Comparison of ENCODE assay signal across 17 mouse cellular contexts in the genomic region with DNA sequence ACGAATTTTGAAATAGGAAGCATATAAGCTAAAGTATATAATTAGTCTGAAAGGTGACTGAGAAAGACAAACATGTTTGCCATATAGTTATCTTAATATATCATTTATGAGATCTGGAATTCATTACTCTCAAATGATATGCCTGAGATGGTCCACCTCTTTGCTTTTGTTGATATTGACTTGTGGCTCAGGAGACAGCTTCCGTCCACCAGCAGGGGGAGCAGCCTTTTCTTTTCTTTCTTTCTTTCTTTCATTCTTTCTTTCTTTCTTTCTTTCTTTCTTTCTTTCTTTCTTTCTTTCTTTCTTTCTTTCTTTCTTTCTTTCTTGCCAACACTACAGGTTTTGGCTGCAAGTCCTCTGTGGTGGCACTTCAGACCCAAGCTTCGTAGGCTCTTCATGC. TPM values are rescaled to one million over a fixed set of nuclear protein-coding genes. Genes with fewer than 3 reads are reported as not detected.
DNase-seq lines count a peak whose midpoint lies in the region; ATAC-seq and TF ChIP-seq lines count a peak whose summit lies in the region.
"Had no signal": no experiment of that assay in that cellular context is flagged by ENCODE, and none has a peak within 500 bp of the region (broad histone marks: within the 10 kb centered on the region; RNA-seq: fewer than 3 reads in every experiment).

No protein-coding gene starts in this region.

- TF ChIP-seq CTCF in intestine, postnatal 0 days (IDR thresholded peaks at IDR 0.05; ENCODE audit: low read depth): peak; percentile 57
- peak; percentile 55 for TF ChIP-seq CTCF in lung, postnatal 0 days (IDR thresholded peaks at IDR 0.05)
- TF ChIP-seq CTCF in bone marrow macrophage, adult 2 months (IDR thresholded peaks at IDR 0.05; ENCODE audit: low read depth, low read length): peak; percentile 34; the same call in 1 of the 2 replicates
- TF ChIP-seq CTCF in stomach, postnatal 0 days (IDR thresholded peaks at IDR 0.05; ENCODE audit: low read depth): peak; percentile 61

- H3K4me3 ChIP-seq in intestine, postnatal 0 days (ENCODE audit: low read depth, low read length): no peak overlapping the region
- H3K4me3 ChIP-seq in intestine, embryonic 16.5 days (ENCODE audit: low read length): no peak overlapping the region
- H3K4me3 ChIP-seq in lung, postnatal 0 days (ENCODE audit: low read depth, low read length): no peak overlapping the region
- H3K4me3 ChIP-seq in bone marrow macrophage, adult 2 months (ENCODE audit: insufficient read depth, low read length): no peak overlapping the region
- no peak overlapping the region for H3K4me3 ChIP-seq in stomach, postnatal 0 days (ENCODE audit: low read depth, low read length)
- H3K4me3 ChIP-seq: embryonic facial prominence, embryonic 13.5 days; forebrain, embryonic 13.5 days; heart, embryonic 10.5 days; neural tube, embryonic 12.5 days had no signal

- H3K4me2 ChIP-seq in intestine, postnatal 0 days (replicated peaks; ENCODE audit: low read depth): no peak overlapping the region
- H3K4me2 ChIP-seq in intestine, embryonic 16.5 days (ENCODE audit: low read depth, low read length): no peak overlapping the region
- H3K4me2 ChIP-seq in lung, postnatal 0 days (replicated peaks; ENCODE audit: low read depth, low read length): no peak overlapping the region
- H3K4me2 ChIP-seq in stomach, postnatal 0 days (replicated peaks; ENCODE audit: low read depth): no peak overlapping the region
- H3K4me2 ChIP-seq: embryonic facial prominence, embryonic 13.5 days; forebrain, embryonic 13.5 days; neural tube, embryonic 12.5 days had no signal

- DNase-seq in lung, postnatal 0 days (ENCODE audit: low spot score): no peak
- DNase-seq in lung, postnatal 25 days (ENCODE audit: low spot score): no peak
- DNase-seq in stomach, postnatal 0 days (ENCODE audit: low spot score): no peak
- no peak for DNase-seq in heart, adult 8-10 months (ENCODE audit: low spot score)
- DNase-seq: cerebellum, adult 18-20 months; kidney, postnatal 10 days; left cerebral cortex, postnatal 4 days; right cerebral cortex, postnatal 4 days; thymus, adult 18-20 months had no signal

- 96% methylated on average over 3 of the region's 3 CpGs for WGBS in intestine, postnatal 0 days
- WGBS in intestine, embryonic 16.5 days: 87% methylated on average over 3 of the region's 3 CpGs
- 87% methylated on average over 3 of the region's 3 CpGs for WGBS in lung, postnatal 0 days
- WGBS in stomach, postnatal 0 days: 86% methylated on average over 3 of the region's 3 CpGs

- no peak for TF ChIP-seq POLR2A in bone marrow macrophage, adult 2 months (IDR thresholded peaks at IDR 0.05; ENCODE audit: borderline replicate concordance, low read depth, low read length)

- ATAC-seq in intestine, postnatal 0 days: no peak
- ATAC-seq in intestine, embryonic 16.5 days: no peak
- ATAC-seq in lung, postnatal 0 days: no peak
- no peak for ATAC-seq in stomach, postnatal 0 days (ENCODE audit: low FRiP score, low TSS enrichment)
- ATAC-seq: forebrain, embryonic 13.5 days; midbrain, embryonic 16.5 days had no signal

- no peak for TF ChIP-seq EP300 in lung, postnatal 0 days (IDR thresholded peaks at IDR 0.05)
- no peak for TF ChIP-seq EP300 in stomach, postnatal 0 days (optimal IDR thresholded peaks at IDR 0.05)

- no peak overlapping the region for H3K27ac ChIP-seq in intestine, postnatal 0 days (ENCODE audit: low read depth, low read length)
- H3K27ac ChIP-seq in intestine, embryonic 16.5 days (ENCODE audit: low read length): no peak overlapping the region
- no peak overlapping the region for H3K27ac ChIP-seq in lung, postnatal 0 days (ENCODE audit: low read length)
- H3K27ac ChIP-seq in bone marrow macrophage, adult 2 months (ENCODE audit: insufficient read depth, low read depth, low read length): no peak overlapping the region
- H3K27ac ChIP-seq in stomach, postnatal 0 days (replicated peaks): no peak overlapping the region
- H3K27ac ChIP-seq: embryonic facial prominence, embryonic 13.5 days; forebrain, embryonic 13.5 days; heart, embryonic 10.5 days; neural tube, embryonic 12.5 days had no signal

- no peaks in the 10 kb centered on the region for H3K4me1 ChIP-seq in intestine, postnatal 0 days (replicated peaks; ENCODE audit: control insufficient read depth, insufficient read depth, low read length)
- no peaks in the 10 kb centered on the region for H3K4me1 ChIP-seq in intestine, embryonic 16.5 days (ENCODE audit: control insufficient read depth, insufficient read depth, low read length)
- no peaks in the 10 kb centered on the region for H3K4me1 ChIP-seq in lung, postnatal 0 days (ENCODE audit: insufficient read depth, low read depth, low read length)
- peaks cover 10% of the 10 kb centered on the region for H3K4me1 ChIP-seq in bone marrow macrophage, adult 2 months (ENCODE audit: control insufficient read depth, insufficient read depth, low read length)
- no peaks in the 10 kb centered on the region for H3K4me1 ChIP-seq in stomach, postnatal 0 days (replicated peaks; ENCODE audit: control insufficient read depth, insufficient read depth)
- H3K4me1 ChIP-seq: embryonic facial prominence, embryonic 13.5 days; forebrain, embryonic 13.5 days; heart, embryonic 10.5 days; neural tube, embryonic 12.5 days had no signal

- no peak overlapping the region for H3K9ac ChIP-seq in intestine, postnatal 0 days (ENCODE audit: low read depth, low read length)
- no peak overlapping the region for H3K9ac ChIP-seq in intestine, embryonic 16.5 days (ENCODE audit: low read depth, low read length)
- no peak overlapping the region for H3K9ac ChIP-seq in lung, postnatal 0 days (replicated peaks; ENCODE audit: low read depth)
- H3K9ac ChIP-seq in stomach, postnatal 0 days (ENCODE audit: low read length): no peak overlapping the region
- H3K9ac ChIP-seq: embryonic facial prominence, embryonic 13.5 days; forebrain, embryonic 13.5 days; neural tube, embryonic 12.5 days had no signal

- no peaks in the 10 kb centered on the region for H3K27me3 ChIP-seq in intestine, postnatal 0 days (replicated peaks; ENCODE audit: control insufficient read depth, insufficient read depth, low read length)
- no peaks in the 10 kb centered on the region for H3K27me3 ChIP-seq in intestine, embryonic 16.5 days (replicated peaks; ENCODE audit: control insufficient read depth, insufficient read depth, low read length)
- H3K27me3 ChIP-seq in lung, postnatal 0 days (replicated peaks; ENCODE audit: insufficient read depth, low read length): no peaks in the 10 kb centered on the region
- H3K27me3 ChIP-seq in stomach, postnatal 0 days (ENCODE audit: control insufficient read depth, insufficient read depth, low read length): no peaks in the 10 kb centered on the region
- H3K27me3 ChIP-seq: embryonic facial prominence, embryonic 13.5 days; forebrain, embryonic 13.5 days; neural tube, embryonic 12.5 days had no signal

- no peaks in the 10 kb centered on the region for H3K9me3 ChIP-seq in intestine, postnatal 0 days (ENCODE audit: control insufficient read depth)
- no peaks in the 10 kb centered on the region for H3K9me3 ChIP-seq in intestine, embryonic 16.5 days (ENCODE audit: control insufficient read depth, low read length)
- no peaks in the 10 kb centered on the region for H3K9me3 ChIP-seq in lung, postnatal 0 days (ENCODE audit: low read length)
- no peaks in the 10 kb centered on the region for H3K9me3 ChIP-seq in stomach, postnatal 0 days (ENCODE audit: control insufficient read depth, low read length)
- H3K9me3 ChIP-seq: embryonic facial prominence, embryonic 13.5 days; forebrain, embryonic 13.5 days; heart, embryonic 10.5 days; neural tube, embryonic 12.5 days had no signal

- no peaks in the 10 kb centered on the region for H3K36me3 ChIP-seq in intestine, postnatal 0 days (ENCODE audit: control insufficient read depth, insufficient read depth)
- no peaks in the 10 kb centered on the region for H3K36me3 ChIP-seq in intestine, embryonic 16.5 days (ENCODE audit: control insufficient read depth, insufficient read depth, low read length)
- no peaks in the 10 kb centered on the region for H3K36me3 ChIP-seq in lung, postnatal 0 days (ENCODE audit: insufficient read depth, low read length)
- no peaks in the 10 kb centered on the region for H3K36me3 ChIP-seq in stomach, postnatal 0 days (ENCODE audit: control insufficient read depth, insufficient read depth, low read length)
- H3K36me3 ChIP-seq: embryonic facial prominence, embryonic 13.5 days; heart, embryonic 10.5 days; neural tube, embryonic 12.5 days had no signal

RNA-seq across cellular contexts. Expression of a gene that starts 16.7 kb away (rescaled TPM):
- polyA plus RNA-seq in intestine, postnatal 0 days (2015; fragmentation: Nextera tagmentation; extraction: Ambion mirVana): 0.14 and 0.85 TPM in 2 replicates
- 0.10 and 0.20 TPM in 2 replicates for polyA plus RNA-seq in intestine, embryonic 16.5 days (2015; fragmentation: Nextera tagmentation; extraction: Ambion mirVana)
- polyA plus RNA-seq in lung, postnatal 0 days (2015; fragmentation: Nextera tagmentation; extraction: Ambion mirVana): 0.75 and 1.0 TPM in 2 replicates
- 2.2 and 2.7 TPM in 2 replicates for polyA plus RNA-seq in bone marrow macrophage, adult 2 months (2012; ENCODE audit: insufficient read depth, insufficient read length, missing spikeins)
- 0.54 and 0.58 TPM in 2 replicates for polyA plus RNA-seq in stomach, postnatal 0 days (2015; fragmentation: Nextera tagmentation; extraction: Ambion mirVana)
- total RNA-seq in heart, adult 8-10 months (2022): 10 to 100 TPM; 36.9 to 42.7 (median 41.1) TPM

RNA-seq across cellular contexts. Expression of a gene that starts 45.4 kb away (rescaled TPM):
- 8.7 and 8.9 TPM in 2 replicates for polyA plus RNA-seq in intestine, postnatal 0 days (2015; fragmentation: Nextera tagmentation; extraction: Ambion mirVana)
- 20.2 and 21.2 TPM in 2 replicates for polyA plus RNA-seq in intestine, embryonic 16.5 days (2015; fragmentation: Nextera tagmentation; extraction: Ambion mirVana)
- 17.2 and 17.8 TPM in 2 replicates for polyA plus RNA-seq in lung, postnatal 0 days (2015; fragmentation: Nextera tagmentation; extraction: Ambion mirVana)
- 7.2 and 9.2 TPM in 2 replicates for polyA plus RNA-seq in bone marrow macrophage, adult 2 months (2012; ENCODE audit: insufficient read depth, insufficient read length, missing spikeins)
- 12.6 and 13.0 TPM in 2 replicates for polyA plus RNA-seq in stomach, postnatal 0 days (2015; fragmentation: Nextera tagmentation; extraction: Ambion mirVana)
- 10 to 100 TPM; 21.6 to 28.6 (median 24.9) TPM for total RNA-seq in heart, adult 8-10 months (2022)
